Mouse (Mus musculus) stomach, postnatal 0 days (tissue): ENCODE results near the gene Kdm2b.

Source experiments
- CTCF ChIP-seq: IDR thresholded peaks from 2 replicates; pipeline ENCODE4 v1.5.1; 2016; ENCODE audit warnings: antibody characterized with exemption, low read depth, mild to moderate bottlenecking, moderate library complexity
- EP300 ChIP-seq: optimal IDR thresholded peaks from 2 replicates; pipeline ENCODE3; 2016; ENCODE audit warnings: antibody characterized with exemption

GRCm38 (mm10) chr5:122887926-122888611 is 101.6 kb downstream of the Kdm2b start:
- TF ChIP-seq CTCF, result no peak
- TF ChIP-seq EP300, result no peak
